Comparison of ENCODE assay signal across 27 mouse cellular contexts in the genomic region with DNA sequence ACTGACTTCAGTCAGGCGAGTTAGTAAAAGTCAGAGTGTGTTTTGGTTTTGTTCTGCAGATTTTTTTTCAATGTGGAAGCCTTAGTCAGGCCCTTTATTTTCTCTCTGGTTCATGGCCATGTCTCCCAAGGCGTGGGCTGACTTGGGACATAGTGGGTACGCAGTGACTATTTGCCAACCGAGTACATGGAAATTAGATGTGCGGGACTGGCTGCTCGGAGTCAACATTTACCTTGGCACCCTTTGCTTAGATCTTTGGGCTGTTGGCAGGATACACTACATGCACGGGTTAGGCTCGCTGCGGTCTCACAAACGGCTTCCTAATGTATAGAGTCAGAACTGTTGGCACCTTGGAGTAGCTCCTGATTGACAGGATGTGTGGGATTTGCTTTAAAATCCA. TPM values are rescaled to one million over a fixed set of nuclear protein-coding genes. Genes with fewer than 3 reads are reported as not detected.
DNase-seq lines count a peak whose midpoint lies in the region; ATAC-seq and TF ChIP-seq lines count a peak whose summit lies in the region.
"Had no signal": no experiment of that assay in that cellular context is flagged by ENCODE, and none has a peak within 500 bp of the region (broad histone marks: within the 10 kb centered on the region; RNA-seq: fewer than 3 reads in every experiment).

No protein-coding gene starts in this region.

- TF ChIP-seq EP300 in stomach, postnatal 0 days (optimal IDR thresholded peaks at IDR 0.05) = no peak

- no peak for TF ChIP-seq CTCF in stomach, postnatal 0 days (IDR thresholded peaks at IDR 0.05; ENCODE audit: low read depth)

- no peak overlapping the region for H3K9ac ChIP-seq in heart, embryonic 15.5 days
- H3K9ac ChIP-seq in liver, embryonic 16.5 days (ENCODE audit: low read depth, low read length) = no peak overlapping the region
- no peak overlapping the region for H3K9ac ChIP-seq in liver, embryonic 11.5 days (ENCODE audit: low read depth, low read length)
- H3K9ac ChIP-seq in stomach, postnatal 0 days (ENCODE audit: low read length) = no peak overlapping the region
- H3K9ac ChIP-seq: embryonic facial prominence, embryonic 15.5 days; kidney, embryonic 15.5 days; neural tube, embryonic 13.5 days had no signal

- peaks cover 24% of the 10 kb centered on the region for H3K4me1 ChIP-seq in heart, embryonic 15.5 days (replicated peaks)
- peaks cover 64% of the 10 kb centered on the region for H3K4me1 ChIP-seq in liver, embryonic 16.5 days (ENCODE audit: control insufficient read depth, low read depth, low read length)
- peaks cover 34% of the 10 kb centered on the region for H3K4me1 ChIP-seq in liver, embryonic 11.5 days (replicated peaks; ENCODE audit: control insufficient read depth, insufficient read depth, low read length)
- H3K4me1 ChIP-seq in stomach, postnatal 0 days (replicated peaks; ENCODE audit: control insufficient read depth, insufficient read depth) = no peaks in the 10 kb centered on the region; the same call in 1 of the 2 replicates

- intact Hi-C loops in heart, postnatal 10 days (cut with DNase I) = loop anchor here (10.0 kb wide), 1 partner anchor 256 kb away; a partner anchor contains a TSS

- no peaks in the 10 kb centered on the region for H3K27me3 ChIP-seq in heart, embryonic 15.5 days
- H3K27me3 ChIP-seq in liver, embryonic 16.5 days (ENCODE audit: control insufficient read depth, insufficient read depth, low read depth, low read length) = no peaks in the 10 kb centered on the region
- no peaks in the 10 kb centered on the region for H3K27me3 ChIP-seq in liver, embryonic 11.5 days (replicated peaks; ENCODE audit: control insufficient read depth, insufficient read depth, low read length)
- H3K27me3 ChIP-seq in stomach, postnatal 0 days (ENCODE audit: control insufficient read depth, insufficient read depth, low read length) = no peaks in the 10 kb centered on the region
- H3K27me3 ChIP-seq: embryonic facial prominence, embryonic 15.5 days; kidney, embryonic 15.5 days; liver, embryonic 13.5 days; neural tube, embryonic 13.5 days had no signal

- WGBS in heart, embryonic 15.5 days = 75% methylated on average over 10 of the region's 10 CpGs
- WGBS in liver, embryonic 16.5 days (ENCODE audit: insufficient replicate concordance) = 73% methylated on average over 10 of the region's 10 CpGs
- 87% methylated on average over 10 of the region's 10 CpGs for WGBS in liver, embryonic 11.5 days
- WGBS in stomach, postnatal 0 days = 60% methylated on average over 10 of the region's 10 CpGs

- H3K9me3 ChIP-seq in heart, embryonic 15.5 days (replicated peaks) = no peaks in the 10 kb centered on the region
- no peaks in the 10 kb centered on the region for H3K9me3 ChIP-seq in liver, embryonic 16.5 days (replicated peaks; ENCODE audit: control insufficient read depth, low read length)
- H3K9me3 ChIP-seq in liver, embryonic 11.5 days (ENCODE audit: control insufficient read depth, low read length) = no peaks in the 10 kb centered on the region
- no peaks in the 10 kb centered on the region for H3K9me3 ChIP-seq in stomach, postnatal 0 days (ENCODE audit: control insufficient read depth, low read length)
- H3K9me3 ChIP-seq: embryonic facial prominence, embryonic 15.5 days; hindbrain, embryonic 10.5 days; kidney, embryonic 15.5 days; liver, embryonic 13.5 days; neural tube, embryonic 13.5 days had no signal

- no peak overlapping the region for H3K4me3 ChIP-seq in heart, embryonic 15.5 days
- no peak overlapping the region for H3K4me3 ChIP-seq in liver, embryonic 16.5 days (ENCODE audit: low read depth, low read length)
- no peak overlapping the region for H3K4me3 ChIP-seq in liver, embryonic 11.5 days (ENCODE audit: low read depth, low read length)
- no peak overlapping the region for H3K4me3 ChIP-seq in stomach, postnatal 0 days (ENCODE audit: low read depth, low read length)
- H3K4me3 ChIP-seq: embryonic facial prominence, embryonic 15.5 days; hindbrain, embryonic 10.5 days; kidney, embryonic 15.5 days; liver, embryonic 13.5 days; myocyte; neural tube, embryonic 13.5 days had no signal

- H3K4me2 ChIP-seq in heart, embryonic 15.5 days = no peak overlapping the region
- peak overlapping the region; percentile 24; the same call in 1 of the 2 replicates for H3K4me2 ChIP-seq in liver, embryonic 16.5 days (ENCODE audit: low read depth, low read length)
- H3K4me2 ChIP-seq in liver, embryonic 11.5 days = no peak overlapping the region
- no peak overlapping the region for H3K4me2 ChIP-seq in stomach, postnatal 0 days (replicated peaks; ENCODE audit: low read depth)
- H3K4me2 ChIP-seq: embryonic facial prominence, embryonic 15.5 days; kidney, embryonic 15.5 days; liver, embryonic 13.5 days; neural tube, embryonic 13.5 days had no signal

- H3K27ac ChIP-seq in heart, embryonic 15.5 days = no peak overlapping the region
- peak overlapping the region; percentile 66; the same call in 1 of the 2 replicates for H3K27ac ChIP-seq in liver, embryonic 16.5 days (ENCODE audit: low read length)
- no peak overlapping the region for H3K27ac ChIP-seq in liver, embryonic 11.5 days (ENCODE audit: low read depth, low read length)
- peak overlapping the region; percentile 69 for H3K27ac ChIP-seq in stomach, postnatal 0 days (replicated peaks)
- H3K27ac ChIP-seq: hindbrain, embryonic 10.5 days; kidney, embryonic 15.5 days; neural tube, embryonic 13.5 days had no signal

- no peaks in the 10 kb centered on the region for H3K36me3 ChIP-seq in heart, embryonic 15.5 days
- no peaks in the 10 kb centered on the region; the same call in 1 of the 2 replicates for H3K36me3 ChIP-seq in liver, embryonic 16.5 days (ENCODE audit: control insufficient read depth, insufficient read depth)
- H3K36me3 ChIP-seq in liver, embryonic 11.5 days (ENCODE audit: control insufficient read depth, insufficient read depth, low read length) = no peaks in the 10 kb centered on the region
- H3K36me3 ChIP-seq in stomach, postnatal 0 days (ENCODE audit: control insufficient read depth, insufficient read depth, low read length) = no peaks in the 10 kb centered on the region
- H3K36me3 ChIP-seq: embryonic facial prominence, embryonic 15.5 days; hindbrain, embryonic 10.5 days; kidney, embryonic 15.5 days; neural tube, embryonic 13.5 days had no signal

- DNase-seq in cerebellum, adult 9-10 months = peak; percentile 7
- DNase-seq in cerebellum, postnatal 36 days = no peak
- DNase-seq in heart, postnatal 10 days = no peak
- DNase-seq in liver, embryonic 11.5 days (ENCODE audit: low spot score) = no peak
- DNase-seq in stomach, postnatal 0 days (ENCODE audit: low spot score) = peak; percentile 74
- DNase-seq: adrenal gland, adult 8-10 months; cerebellum, adult 18-20 months; cerebellum, postnatal 25 days; embryo, embryonic 11 days; gastrocnemius, postnatal 10 days; left cerebral cortex, postnatal 4 days; liver, embryonic 13.5 days; lung, postnatal 36 days; retina, postnatal 1 day; thymus, adult 18-20 months; thymus, postnatal 36 days had no signal

- ATAC-seq in heart, embryonic 15.5 days (replicated peaks; ENCODE audit: insufficient number of reproducible peaks, insufficient read depth, low FRiP score, low read depth) = 0 out of 2 replicates have a peak, but pooled peaks have one; percentile 15
- ATAC-seq in liver, embryonic 16.5 days (ENCODE audit: low read depth) = peak; percentile 27
- no peak for ATAC-seq in liver, embryonic 11.5 days (replicated peaks; ENCODE audit: low FRiP score)
- peak; percentile 60 for ATAC-seq in stomach, postnatal 0 days (ENCODE audit: low FRiP score, low TSS enrichment)
- ATAC-seq: activated CD4-positive, CD25-positive, alpha-beta regulatory T cell, adult 4 months; forebrain, embryonic 14.5 days; hindbrain, embryonic 16.5 days; midbrain, embryonic 16.5 days had no signal

RNA-seq across cellular contexts. Expression of a gene that starts 7.9 kb away (rescaled TPM):
- 53.7 and 59.9 TPM in 2 replicates for polyA plus RNA-seq in heart, embryonic 15.5 days (2015; fragmentation: Nextera tagmentation; extraction: Ambion mirVana)
- 100 to 1,000 TPM; 855 to 861 TPM for total RNA-seq in heart, postnatal 10 days (2021)
- polyA plus RNA-seq in liver, embryonic 16.5 days (2015; fragmentation: Nextera tagmentation; extraction: Ambion mirVana) = 139 and 168 TPM in 2 replicates
- polyA plus RNA-seq in liver, embryonic 11.5 days (2014; fragmentation: Nextera tagmentation; extraction: Ambion mirVana) = 47.3 and 50.7 TPM in 2 replicates
- polyA plus RNA-seq in stomach, postnatal 0 days (2015; fragmentation: Nextera tagmentation; extraction: Ambion mirVana) = 47.4 and 47.5 TPM in 2 replicates

Comparison
In these comparisons a context has a peak if more than half of its experiments do, and no peak if none do; other contexts are left out.
1. DNase-seq: peak in cerebellum, adult 9-10 months (single experiment) and stomach, postnatal 0 days (single experiment); none in cerebellum, postnatal 36 days (0 of 2), heart, postnatal 10 days (0 of 2) and liver, embryonic 11.5 days (single experiment).
2. H3K27ac ChIP-seq: peak in liver, embryonic 16.5 days (single experiment) and stomach, postnatal 0 days (single experiment); none in heart, embryonic 15.5 days (single experiment) and liver, embryonic 11.5 days (single experiment).